Mouse (Mus musculus): ENCODE measurements around the gene Prss16. TPM values are rescaled to one million over a fixed set of nuclear protein-coding genes. Genes with fewer than 3 reads are reported as not detected.

The Prss16 gene
- 0.62 and 1.0 TPM in 2 replicates for polyA plus RNA-seq (2015; fragmentation: Nextera tagmentation; extraction: Ambion mirVana)

GRCm38 (mm10) chr13:22009642-22010041 lies at the start of gene Prss16:
Prss16 (minus strand) TSS chr13:22009742.
- Histone ChIP-seq H3K4me2 (no peak within 1 kb of the TSS), H3K9me3 (replicated peaks) (no peaks in the 10 kb centered on the region), H3K4me1 (replicated peaks) (peaks cover 31% of the 10 kb centered on the region), H3K27ac (replicated peaks) (no peak within 1 kb of the TSS), H3K9ac (no peak within 1 kb of the TSS), H3K27me3 (peaks cover 94% of the 10 kb centered on the region), H3K36me3 (replicated peaks) (no peaks in the 10 kb centered on the region), H3K4me3 (replicated peaks) (no peak within 1 kb of the TSS)
- 15% methylated on average over 6 of the region's 7 CpGs for WGBS (ENCODE audit: insufficient replicate concordance)
- no peak for ATAC-seq (ENCODE audit: insufficient read depth)

GRCm38 (mm10) chr13:22053754-22054153 lies 44.2 kb upstream of the Prss16 start:
- ATAC-seq (ENCODE audit: insufficient read depth): no peak
- Histone ChIP-seq H3K9ac (no peak overlapping the region), H3K4me1 (replicated peaks) (peaks cover 29% of the 10 kb centered on the region), H3K27me3 (no peaks in the 10 kb centered on the region; the same call in 1 of the 2 replicates), H3K27ac (replicated peaks) (no peak overlapping the region), H3K36me3 (replicated peaks) (no peaks in the 10 kb centered on the region), H3K4me2 (no peak overlapping the region), H3K9me3 (replicated peaks) (no peaks in the 10 kb centered on the region), H3K4me3 (replicated peaks) (no peak overlapping the region)
- WGBS (ENCODE audit: insufficient replicate concordance): 78% methylated on average over 1 of the region's 1 CpGs

- no peak for ATAC-seq (ENCODE audit: insufficient read depth)
- Histone ChIP-seq H3K4me3 (replicated peaks) (peak overlapping the region; percentile 61), H3K4me1 (replicated peaks) (peaks cover 33% of the 10 kb centered on the region), H3K27ac (replicated peaks) (no peak overlapping the region), H3K36me3 (replicated peaks) (no peaks in the 10 kb centered on the region), H3K9ac (peak overlapping the region; percentile 54), H3K9me3 (replicated peaks) (no peaks in the 10 kb centered on the region), H3K27me3 (no peaks in the 10 kb centered on the region; the same call in 1 of the 2 replicates), H3K4me2 (peak overlapping the region; percentile 88)
- WGBS (ENCODE audit: insufficient replicate concordance): 11% methylated on average over 5 of the region's 5 CpGs
These were observed 41.9 kb upstream of the Prss16 start for GRCm38 (mm10) chr13:22051523-22051859.

GRCm38 (mm10) chr13:22050591-22051522 lies 41.3 kb upstream of the Prss16 start:
- Histone ChIP-seq H3K4me2 (peak overlapping the region; percentile 88), H3K9ac (peak overlapping the region; percentile 54), H3K27me3 (no peaks in the 10 kb centered on the region; the same call in 1 of the 2 replicates), H3K9me3 (replicated peaks) (no peaks in the 10 kb centered on the region), H3K36me3 (replicated peaks) (no peaks in the 10 kb centered on the region), H3K4me1 (replicated peaks) (peaks cover 37% of the 10 kb centered on the region), H3K4me3 (replicated peaks) (peak overlapping the region; percentile 61), H3K27ac (replicated peaks) (peak overlapping the region; percentile 65)
- ATAC-seq (ENCODE audit: insufficient read depth): peak; percentile 95
- under 1% methylated on average over 52 of the region's 52 CpGs for WGBS (ENCODE audit: insufficient replicate concordance)

GRCm38 (mm10) chr13:22049737-22050440 lies 40.3 kb upstream of the Prss16 start:
- 2% methylated on average over 14 of the region's 14 CpGs for WGBS (ENCODE audit: insufficient replicate concordance)
- Histone ChIP-seq H3K9ac (peak overlapping the region; percentile 54), H3K27ac (replicated peaks) (peak overlapping the region; percentile 65)

GRCm38 (mm10) chr13:22049041-22049440 lies 39.5 kb upstream of the Prss16 start:
- no peak overlapping the region for H3K9ac ChIP-seq
- 76% methylated on average over 2 of the region's 2 CpGs for WGBS (ENCODE audit: insufficient replicate concordance)
- H3K9me3 ChIP-seq (replicated peaks): no peaks in the 10 kb centered on the region
- peaks cover 55% of the 10 kb centered on the region for H3K4me1 ChIP-seq (replicated peaks)
- H3K27me3 ChIP-seq: no peaks in the 10 kb centered on the region; the same call in 1 of the 2 replicates
- peak overlapping the region; percentile 19; the same call in 1 of the 2 replicates for H3K4me2 ChIP-seq
- H3K27ac ChIP-seq (replicated peaks): no peak overlapping the region
- no peak for ATAC-seq (ENCODE audit: insufficient read depth)
- no peaks in the 10 kb centered on the region for H3K36me3 ChIP-seq (replicated peaks)
- H3K4me3 ChIP-seq (replicated peaks): no peak overlapping the region

More at GRCm38 (mm10) chr13:22049737-22050440, 40.3 kb upstream of the Prss16 start:
- ATAC-seq (ENCODE audit: insufficient read depth): no peak
- Histone ChIP-seq H3K4me2 (peak overlapping the region; percentile 88), H3K9me3 (replicated peaks) (no peaks in the 10 kb centered on the region), H3K4me3 (replicated peaks) (peak overlapping the region; percentile 61), H3K36me3 (replicated peaks) (no peaks in the 10 kb centered on the region), H3K27me3 (no peaks in the 10 kb centered on the region; the same call in 1 of the 2 replicates), H3K4me1 (replicated peaks) (peaks cover 47% of the 10 kb centered on the region)

- Histone ChIP-seq H3K27me3 (no peaks in the 10 kb centered on the region), H3K27ac (replicated peaks) (peak overlapping the region; percentile 42), H3K4me2 (peak overlapping the region; percentile 60), H3K4me1 (replicated peaks) (peaks cover 49% of the 10 kb centered on the region), H3K36me3 (replicated peaks) (no peaks in the 10 kb centered on the region), H3K4me3 (replicated peaks) (peak overlapping the region; percentile 9), H3K9ac (no peak overlapping the region), H3K9me3 (replicated peaks) (no peaks in the 10 kb centered on the region)
- 26% methylated on average over 2 of the region's 2 CpGs for WGBS (ENCODE audit: insufficient replicate concordance)
- no peak for ATAC-seq (ENCODE audit: insufficient read depth)
These were observed 35.8 kb upstream of the Prss16 start for GRCm38 (mm10) chr13:22045311-22045710.

- H3K9ac ChIP-seq: peak overlapping the region; percentile 58
- H3K4me1 ChIP-seq (replicated peaks): peaks cover 49% of the 10 kb centered on the region
- H3K36me3 ChIP-seq (replicated peaks): no peaks in the 10 kb centered on the region
- 83% methylated on average over 6 of the region's 6 CpGs for WGBS (ENCODE audit: insufficient replicate concordance)
- H3K27me3 ChIP-seq: no peaks in the 10 kb centered on the region
- H3K4me2 ChIP-seq: peak overlapping the region; percentile 60
- no peak for ATAC-seq (ENCODE audit: insufficient read depth)
- H3K27ac ChIP-seq (replicated peaks): peak overlapping the region; percentile 97
- no peaks in the 10 kb centered on the region for H3K9me3 ChIP-seq (replicated peaks)
- H3K4me3 ChIP-seq (replicated peaks): peak overlapping the region; percentile 48
These were observed 35.1 kb upstream of the Prss16 start for GRCm38 (mm10) chr13:22044432-22045155.

GRCm38 (mm10) chr13:22043503-22044431 lies 34.2 kb upstream of the Prss16 start:
- WGBS (ENCODE audit: insufficient replicate concordance): 2% methylated on average over 14 of the region's 14 CpGs

More at GRCm38 (mm10) chr13:22043503-22044431, 34.2 kb upstream of the Prss16 start:
- Histone ChIP-seq H3K27me3 (no peaks in the 10 kb centered on the region), H3K9me3 (replicated peaks) (no peaks in the 10 kb centered on the region), H3K4me3 (replicated peaks) (peak overlapping the region; percentile 48), H3K27ac (replicated peaks) (peak overlapping the region; percentile 97), H3K36me3 (replicated peaks) (no peaks in the 10 kb centered on the region), H3K4me2 (peak overlapping the region; percentile 60), H3K4me1 (replicated peaks) (peaks cover 48% of the 10 kb centered on the region), H3K9ac (peak overlapping the region; percentile 58)
- ATAC-seq (ENCODE audit: insufficient read depth): peak; percentile 8
